Mouse (Mus musculus): ENCODE results near the gene Tmem253. TPM values are rescaled to one million over a fixed set of nuclear protein-coding genes. Genes with fewer than 3 reads are reported as not detected.
"Not testable (repeated sequence)": the region's sequence is repeated elsewhere in the genome, so short reads cannot be mapped to it uniquely, and the experiment has no call there.

The Tmem253 gene
- total and polyA plus RNA-seq, 3 experiments, result 2.2 to 4.2 (median 3.8) TPM

- intact Hi-C loops (cut with DNase I), result no loop called here
- no peak overlapping the region for H3K27ac ChIP-seq
- DNase-seq, result no peak
- no peaks in the 10 kb centered on the region for H3K4me1 ChIP-seq (ENCODE audit: control insufficient read depth, insufficient read depth, low read length)
- no peaks in the 10 kb centered on the region for H3K36me3 ChIP-seq (ENCODE audit: control insufficient read depth, insufficient read depth, low read length)
- TF ChIP-seq CTCF (IDR thresholded peaks at IDR 0.05) (no peak), EP300 (IDR thresholded peaks at IDR 0.05; ENCODE audit: insufficient read depth, low read depth, low read length) (no peak), POLR2A (IDR thresholded peaks at IDR 0.05; ENCODE audit: insufficient read depth, low read depth, low read length) (no peak)
- H3K9ac ChIP-seq (ENCODE audit: low read depth, low read length), result no peak overlapping the region
- H3K4me3 ChIP-seq, result no peak overlapping the region
- no peaks in the 10 kb centered on the region for H3K79me2 ChIP-seq (replicated peaks; ENCODE audit: control insufficient read depth, insufficient read depth, low read length)
- WGBS, result 88% methylated on average over 6 of the region's 6 CpGs
- no peaks in the 10 kb centered on the region for H3K27me3 ChIP-seq (ENCODE audit: control insufficient read depth, insufficient read depth, low read length)
Measured at GRCm38 (mm10) chr14:52035926-52036325, 20.5 kb downstream of the Tmem253 start.

DNA sequence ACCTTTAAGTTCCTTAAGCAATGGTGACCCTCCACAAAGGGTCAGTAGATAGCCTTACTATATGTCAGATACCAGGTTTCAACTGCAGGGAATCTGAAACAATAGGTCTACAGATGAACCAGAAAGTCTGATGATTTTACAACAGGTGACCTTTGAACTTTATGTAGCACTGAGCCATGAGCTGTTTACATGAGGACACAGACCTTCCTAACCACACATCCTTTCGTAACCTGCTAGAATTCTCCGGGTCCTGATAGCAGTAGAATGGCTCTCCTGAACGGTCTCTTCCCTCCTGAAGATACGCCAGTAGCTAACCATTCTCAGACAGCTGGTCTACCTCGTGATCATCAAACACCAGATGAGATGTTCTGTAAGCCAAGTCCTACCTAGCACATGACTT is 23.9 kb downstream of the Tmem253 start:
- H3K27ac ChIP-seq, result no peak overlapping the region
- WGBS, result 81% methylated on average over 5 of the region's 5 CpGs
- no peaks in the 10 kb centered on the region for H3K79me2 ChIP-seq (replicated peaks; ENCODE audit: control insufficient read depth, insufficient read depth, low read length)
- no peaks in the 10 kb centered on the region for H3K27me3 ChIP-seq (ENCODE audit: control insufficient read depth, insufficient read depth, low read length)
- H3K36me3 ChIP-seq (ENCODE audit: control insufficient read depth, insufficient read depth, low read length), result peaks cover 2% of the 10 kb centered on the region
- H3K4me1 ChIP-seq (ENCODE audit: control insufficient read depth, insufficient read depth, low read length), result no peaks in the 10 kb centered on the region; the same call in 1 of the 2 replicates
- intact Hi-C loops (cut with DNase I), result no loop called here
- no peak overlapping the region for H3K4me3 ChIP-seq
- no peak for DNase-seq
- H3K9ac ChIP-seq (ENCODE audit: low read depth, low read length), result no peak overlapping the region
- TF ChIP-seq CTCF (IDR thresholded peaks at IDR 0.05), result no peak
- no peak for TF ChIP-seq EP300 (IDR thresholded peaks at IDR 0.05; ENCODE audit: insufficient read depth, low read depth, low read length)
- no peak for TF ChIP-seq POLR2A (IDR thresholded peaks at IDR 0.05; ENCODE audit: insufficient read depth, low read depth, low read length)

GRCm38 (mm10) chr14:52042359-52042758 is 26.9 kb downstream of the Tmem253 start, which contains the start of gene Olfr221:
Gene Olfr221 (minus strand): TSS chr14:52042459.
- H3K4me3 ChIP-seq; H3K4me1 ChIP-seq (ENCODE audit: control insufficient read depth, insufficient read depth, low read length); H3K27me3 ChIP-seq (ENCODE audit: control insufficient read depth, insufficient read depth, low read length); H3K79me2 ChIP-seq (replicated peaks; ENCODE audit: control insufficient read depth, insufficient read depth, low read length); H3K9ac ChIP-seq (ENCODE audit: low read depth, low read length); DNase-seq; intact Hi-C loops (cut with DNase I); H3K36me3 ChIP-seq (ENCODE audit: control insufficient read depth, insufficient read depth, low read length): not testable (repeated sequence)
- WGBS, result 49% methylated on average over 3 of the region's 3 CpGs
- H3K27ac ChIP-seq, result peak within 1 kb of the TSS; percentile 27

DNA sequence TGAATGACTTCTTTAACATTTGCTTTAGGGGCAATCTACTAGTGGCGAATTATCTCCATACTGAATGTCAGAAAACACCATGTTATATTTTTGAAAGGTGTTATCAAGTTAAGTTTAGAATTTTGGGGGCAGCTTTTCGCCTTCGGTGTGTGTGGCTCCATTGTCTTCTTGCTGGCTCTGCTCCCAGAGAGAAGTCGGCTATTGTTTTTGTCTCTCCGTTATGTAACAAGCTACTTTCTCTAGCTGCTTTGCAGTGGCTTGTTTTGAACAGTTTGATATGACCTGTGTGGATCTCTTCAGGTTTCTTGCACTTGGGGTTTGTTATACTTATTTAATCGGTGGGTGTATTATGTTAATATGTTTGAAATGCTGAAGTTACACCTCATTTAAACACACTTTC is 28.0 kb downstream of the Tmem253 start:
- Histone ChIP-seq H3K4me3 (no peak overlapping the region), H3K4me1 (ENCODE audit: control insufficient read depth, insufficient read depth, low read length) (no peaks in the 10 kb centered on the region; the same call in 1 of the 2 replicates), H3K79me2 (replicated peaks; ENCODE audit: control insufficient read depth, insufficient read depth, low read length) (no peaks in the 10 kb centered on the region), H3K27me3 (ENCODE audit: control insufficient read depth, insufficient read depth, low read length) (no peaks in the 10 kb centered on the region), H3K36me3 (ENCODE audit: control insufficient read depth, insufficient read depth, low read length) (peaks cover 2% of the 10 kb centered on the region), H3K9ac (ENCODE audit: low read depth, low read length) (no peak overlapping the region), H3K27ac (peak overlapping the region; percentile 27)
- intact Hi-C loops (cut with DNase I), result no loop called here
- WGBS, result 31% methylated on average over 6 of the region's 6 CpGs
- peak in 1 of 2 experiments; percentile 8 for DNase-seq
- TF ChIP-seq CTCF (IDR thresholded peaks at IDR 0.05) (no peak), EP300 (IDR thresholded peaks at IDR 0.05; ENCODE audit: insufficient read depth, low read depth, low read length) (no peak), POLR2A (IDR thresholded peaks at IDR 0.05; ENCODE audit: insufficient read depth, low read depth, low read length) (no peak)

DNA sequence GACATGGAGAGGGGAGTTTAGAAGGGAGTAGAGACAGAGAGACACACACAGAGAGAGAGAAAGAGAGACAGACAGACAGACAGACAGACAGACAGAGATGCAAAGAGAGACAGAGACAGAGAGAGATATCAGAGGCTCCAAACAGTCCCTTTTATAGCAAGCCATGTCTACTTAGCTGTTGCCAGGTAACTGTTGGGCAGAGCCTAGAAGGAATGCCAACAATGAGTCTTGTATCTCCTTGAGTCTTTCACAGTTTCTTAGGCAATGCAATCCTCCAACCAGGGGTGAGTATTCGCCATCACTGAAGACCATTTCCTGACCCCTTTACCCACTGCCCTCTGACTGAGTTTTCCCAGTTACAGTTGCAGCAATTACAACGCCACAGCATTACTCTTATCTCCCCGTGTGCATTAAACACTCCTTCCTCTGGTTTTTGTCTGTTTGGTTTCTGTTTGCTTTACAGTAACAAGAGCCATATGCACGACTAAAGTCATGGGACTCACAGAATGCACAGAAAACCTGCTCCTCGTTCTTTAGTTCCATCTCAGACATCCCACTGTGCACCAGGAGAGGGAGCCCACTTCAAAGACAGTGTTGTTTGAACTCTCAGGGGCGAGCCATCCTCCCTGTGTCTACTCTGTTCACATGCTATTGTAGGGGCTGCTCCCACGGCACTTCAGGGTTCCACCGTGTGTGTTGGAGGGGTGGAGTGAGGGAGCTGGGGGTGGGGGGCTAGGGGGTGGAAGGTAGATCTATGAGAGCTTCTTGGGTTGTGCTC is 29.6 kb downstream of the Tmem253 start:
- Histone ChIP-seq H3K79me2 (replicated peaks; ENCODE audit: control insufficient read depth, insufficient read depth, low read length) (no peaks in the 10 kb centered on the region), H3K9ac (ENCODE audit: low read depth, low read length) (no peak overlapping the region), H3K27me3 (ENCODE audit: control insufficient read depth, insufficient read depth, low read length) (no peaks in the 10 kb centered on the region), H3K36me3 (ENCODE audit: control insufficient read depth, insufficient read depth, low read length) (peaks cover 2% of the 10 kb centered on the region), H3K27ac (no peak overlapping the region), H3K4me1 (ENCODE audit: control insufficient read depth, insufficient read depth, low read length) (no peaks in the 10 kb centered on the region; the same call in 1 of the 2 replicates), H3K4me3 (no peak overlapping the region)
- TF ChIP-seq EP300 (IDR thresholded peaks at IDR 0.05; ENCODE audit: insufficient read depth, low read depth, low read length) (no peak), CTCF (IDR thresholded peaks at IDR 0.05) (peak; percentile 57), POLR2A (IDR thresholded peaks at IDR 0.05; ENCODE audit: insufficient read depth, low read depth, low read length) (no peak)
- intact Hi-C loops (cut with DNase I), result no loop called here
- 12% methylated on average over 8 of the region's 8 CpGs for WGBS
- DNase-seq, result no peak

GRCm38 (mm10) chr14:52045966-52046565 is 30.6 kb downstream of the Tmem253 start:
- intact Hi-C loops (cut with DNase I), result no loop called here
- H3K4me1 ChIP-seq (ENCODE audit: control insufficient read depth, insufficient read depth, low read length), result no peaks in the 10 kb centered on the region; the same call in 1 of the 2 replicates
- 75% methylated on average over 9 of the region's 9 CpGs for WGBS
- no peak for DNase-seq
- H3K36me3 ChIP-seq (ENCODE audit: control insufficient read depth, insufficient read depth, low read length), result peaks cover 2% of the 10 kb centered on the region
- no peak overlapping the region for H3K27ac ChIP-seq
- no peak for TF ChIP-seq CTCF (IDR thresholded peaks at IDR 0.05)
- TF ChIP-seq EP300 (IDR thresholded peaks at IDR 0.05; ENCODE audit: insufficient read depth, low read depth, low read length), result no peak
- TF ChIP-seq POLR2A (IDR thresholded peaks at IDR 0.05; ENCODE audit: insufficient read depth, low read depth, low read length), result no peak
- no peaks in the 10 kb centered on the region for H3K27me3 ChIP-seq (ENCODE audit: control insufficient read depth, insufficient read depth, low read length)
- H3K4me3 ChIP-seq, result no peak overlapping the region
- H3K9ac ChIP-seq (ENCODE audit: low read depth, low read length), result no peak overlapping the region
- no peaks in the 10 kb centered on the region for H3K79me2 ChIP-seq (replicated peaks; ENCODE audit: control insufficient read depth, insufficient read depth, low read length)

GRCm38 (mm10) chr14:52052720-52053119 is 37.3 kb downstream of the Tmem253 start:
- H3K36me3 ChIP-seq (ENCODE audit: control insufficient read depth, insufficient read depth, low read length); intact Hi-C loops (cut with DNase I); H3K27me3 ChIP-seq (ENCODE audit: control insufficient read depth, insufficient read depth, low read length); DNase-seq; H3K4me3 ChIP-seq; H3K4me1 ChIP-seq (ENCODE audit: control insufficient read depth, insufficient read depth, low read length); H3K9ac ChIP-seq (ENCODE audit: low read depth, low read length); H3K27ac ChIP-seq; H3K79me2 ChIP-seq (replicated peaks; ENCODE audit: control insufficient read depth, insufficient read depth, low read length): not testable (repeated sequence)
- 96% methylated on average over 3 of the region's 3 CpGs for WGBS
